Mouse (Mus musculus) lung, postnatal 0 days (tissue): ENCODE data around the gene Xcr1.

Experiments
- CTCF ChIP-seq: IDR thresholded peaks from 2 replicates; pipeline ENCODE4 v1.5.1; 2016; ENCODE audit warnings: antibody characterized with exemption, mild to moderate bottlenecking
- EP300 ChIP-seq: IDR thresholded peaks from 2 replicates; pipeline ENCODE4 v1.6.1; 2016; ENCODE audit warnings: antibody characterized with exemption, mild to moderate bottlenecking, control low read depth

DNA sequence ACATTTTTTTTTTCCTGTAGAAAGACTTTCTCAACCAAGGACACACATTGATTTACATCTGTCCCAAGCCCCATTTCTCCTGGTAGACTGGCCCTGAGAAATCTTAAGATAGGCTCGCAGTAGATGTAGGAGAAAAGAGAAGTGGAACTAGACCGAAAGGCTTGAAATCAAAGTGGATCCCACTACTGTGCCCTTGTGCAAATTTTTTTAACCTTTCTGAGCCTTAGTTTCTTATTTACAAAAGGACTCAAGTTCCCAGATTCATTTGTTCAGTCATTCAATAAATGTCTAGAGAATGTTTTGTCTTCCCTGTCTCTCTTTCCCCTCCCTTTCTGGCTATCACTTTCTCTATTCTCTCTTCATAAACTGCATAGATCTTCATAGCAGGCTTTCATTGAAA, 5.0 kb downstream of the Xcr1 start:
- TF ChIP-seq CTCF, result no peak
- no peak for TF ChIP-seq EP300
